Mouse (Mus musculus) heart, postnatal 36 days (tissue): ENCODE data around the gene Gpd1. TPM values are rescaled to one million over a fixed set of nuclear protein-coding genes. Genes with fewer than 3 reads are reported as not detected.
A peak's percentile ranks its signal among the peaks of the same experiment; 100 is the strongest.
"Not testable (repeated sequence)": the region's sequence is repeated elsewhere in the genome, so short reads cannot be mapped to it uniquely, and the experiment has no call there.

Experiments
- DNase-seq, 2 experiments: peaks; one replicate each; pipeline ENCODE4 v3.0.0; 2021 to 2022
- intact Hi-C: fragments of 180-260 bp; cut with DNase I; formaldehyde crosslinking; loops from one replicate; pipeline ENCODE4 v1.15.1; 2025
- total RNA-seq, 2 experiments: library from RNA; stranded (reverse); gene quantifications; 2 replicates each; pipeline ENCODE4 v1.2.3; 2021

Gene Gpd1
- total RNA-seq, 2 experiments from 2014 or later, result 61.0 to 62.5 TPM

DNA sequence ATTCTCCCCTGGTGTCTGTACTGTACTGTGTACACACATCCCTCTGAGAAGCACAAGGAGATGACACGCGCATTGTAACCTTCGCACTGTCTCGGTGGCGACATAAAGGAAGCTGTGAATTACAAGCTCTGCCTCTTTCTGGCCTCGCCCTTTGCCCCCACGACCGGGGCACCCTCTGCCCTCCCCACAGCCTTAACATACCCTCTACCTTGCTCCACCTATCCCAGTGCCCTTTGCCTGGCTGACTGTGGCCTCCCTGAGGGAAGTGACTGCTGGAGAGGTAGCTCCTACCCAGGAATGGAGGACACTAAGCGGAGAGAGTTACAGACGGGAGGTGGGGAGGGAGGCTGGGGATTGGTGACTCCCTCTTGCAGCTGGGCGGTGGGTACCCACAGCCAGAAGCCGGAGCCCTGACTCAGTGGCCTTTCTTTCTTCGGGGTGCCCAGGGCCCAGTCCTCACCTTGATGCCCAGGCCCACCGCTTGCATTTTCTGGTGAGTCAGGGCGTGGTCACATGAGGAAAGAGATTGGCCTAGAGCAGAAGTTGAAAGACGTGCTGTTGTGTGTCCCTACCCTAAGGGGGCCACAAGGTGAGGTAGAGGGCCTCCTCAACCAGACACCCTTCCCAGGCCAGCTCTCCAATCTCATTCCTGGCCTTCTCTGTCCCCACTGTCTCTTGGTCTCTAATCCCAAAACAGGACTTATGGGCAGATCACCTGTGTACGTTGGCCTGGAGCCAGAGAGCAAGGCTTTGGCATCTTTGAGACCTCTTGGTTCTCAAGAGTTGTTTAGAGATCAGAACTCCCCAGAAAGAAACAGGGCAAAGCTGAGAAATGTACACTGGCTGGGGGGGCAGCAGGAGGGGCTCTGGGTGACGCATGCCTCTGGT, 16.9 kb upstream of the Gpd1 start:
- DNase-seq, result no peak
- intact Hi-C loops, result no loop called here

- DNase-seq, intact Hi-C loops: not testable (repeated sequence)
These were observed 15.7 kb upstream of the Gpd1 start for GRCm38 (mm10) chr15:99701640-99701998.

GRCm38 (mm10) chr15:99701999-99702900, 15.1 kb upstream of the Gpd1 start, which contains the start of gene Smarcd1:
Gene Smarcd1 (plus strand): TSS chr15:99702129.
- intact Hi-C loops, result loop anchor here (2.0 kb wide), 1 partner anchor 23 kb away; the partner anchor contains the start of gene Cox14
- peak; percentile 97 to 98 for DNase-seq

- DNase-seq, result no peak
- intact Hi-C loops, result loop anchor here (2.0 kb wide), 1 partner anchor 22 kb away; the partner anchor contains the start of gene Cox14
These were observed 14.2 kb upstream of the Gpd1 start for GRCm38 (mm10) chr15:99703104-99703503.

- intact Hi-C loops, result loop anchor here (2.0 kb wide), 1 partner anchor 21 kb away; the partner anchor contains the start of gene Cox14
- no peak for DNase-seq
These were observed 13.7 kb upstream of the Gpd1 start for GRCm38 (mm10) chr15:99703676-99704040.

DNA sequence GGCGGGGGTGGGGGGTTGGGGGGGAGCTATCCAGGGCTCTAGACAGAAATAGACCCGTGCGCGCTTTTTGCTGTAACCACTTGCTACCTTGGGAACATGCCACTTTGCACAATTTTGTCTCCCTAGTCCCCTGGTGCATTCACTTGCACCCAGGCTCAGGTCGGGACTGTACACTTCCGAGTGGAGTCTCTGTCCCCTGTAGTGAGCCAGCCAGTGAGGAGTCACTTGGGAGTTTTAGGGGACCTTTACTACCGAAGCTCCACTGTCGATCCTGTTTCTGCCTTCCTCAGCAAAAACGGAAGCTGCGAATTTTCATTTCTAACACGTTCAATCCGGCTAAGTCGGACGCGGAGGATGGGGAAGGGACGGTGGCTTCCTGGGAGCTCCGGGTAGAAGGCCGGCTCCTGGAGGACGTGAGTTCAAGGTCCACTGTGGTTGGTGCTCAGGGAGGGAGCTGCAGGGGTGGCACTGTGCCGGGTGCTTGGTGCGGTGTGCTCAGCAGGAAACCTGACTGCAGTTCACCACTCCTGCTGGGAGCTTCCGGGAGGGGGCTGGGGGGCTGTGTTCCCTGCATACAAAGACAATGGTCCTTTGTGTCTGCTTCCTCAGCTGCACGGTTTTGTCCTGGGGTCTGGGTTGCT, 13.2 kb upstream of the Gpd1 start:
- intact Hi-C loops, result no loop called here
- no peak for DNase-seq

GRCm38 (mm10) chr15:99704881-99705280, 12.4 kb upstream of the Gpd1 start:
- DNase-seq, result peak in 1 of 2 experiments; percentile 47
- intact Hi-C loops, result no loop called here

- intact Hi-C loops, result no loop called here
- DNase-seq, result peak; percentile 70 to 72
These were observed 11.8 kb upstream of the Gpd1 start, which contains the start of gene Gm17349 for GRCm38 (mm10) chr15:99705440-99706048. Gene Gm17349 (minus strand): TSS chr15:99705490.

GRCm38 (mm10) chr15:99708176-99708575, 9.1 kb upstream of the Gpd1 start:
- intact Hi-C loops, result no loop called here
- DNase-seq, result no peak

DNA sequence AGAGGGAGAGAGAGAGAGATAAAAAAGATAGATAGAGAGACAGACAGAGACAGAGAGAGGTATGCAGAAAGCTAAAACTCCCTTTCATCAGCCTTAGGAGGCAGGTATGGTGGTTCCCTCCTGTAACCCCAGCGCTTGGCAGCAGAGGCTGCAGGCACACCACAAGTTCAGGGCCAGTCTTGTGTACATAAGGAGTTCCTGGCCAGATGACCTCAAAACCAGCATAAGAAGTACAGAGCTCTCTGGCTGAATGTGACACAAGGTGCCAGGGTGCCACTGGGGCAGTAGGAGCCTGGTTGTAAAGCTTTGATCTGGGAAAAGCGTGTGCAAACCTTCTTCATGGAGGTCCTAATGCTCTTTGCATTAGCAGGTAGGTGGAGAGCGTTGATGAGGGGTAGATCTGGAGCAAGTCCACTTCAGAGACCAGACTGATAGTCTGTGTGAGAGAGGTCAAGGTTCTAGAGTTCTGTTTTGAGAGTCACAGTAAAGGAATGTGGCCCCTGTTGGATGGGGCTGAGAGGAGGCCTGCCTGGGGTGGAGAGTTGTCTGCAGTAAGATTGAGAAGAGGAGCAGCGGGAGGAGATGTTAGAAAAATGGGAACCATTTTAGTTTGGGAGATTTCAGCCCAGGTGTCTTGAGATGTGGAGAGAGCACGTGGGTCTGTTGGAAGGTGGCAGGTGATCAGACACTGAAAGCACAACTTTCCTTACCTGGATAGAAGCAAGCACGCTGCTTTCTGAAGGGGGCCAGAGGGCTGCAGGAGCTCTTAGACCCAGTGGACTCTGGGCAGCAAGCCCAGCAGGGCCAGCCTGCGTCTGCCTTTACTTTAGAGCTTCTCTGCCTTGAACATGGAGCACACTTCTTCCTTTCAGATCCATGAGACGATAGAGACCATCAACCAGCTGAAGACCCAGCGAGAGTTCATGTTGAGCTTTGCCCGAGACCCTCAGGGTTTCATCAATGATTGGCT, 6.8 kb upstream of the Gpd1 start:
- no peak for DNase-seq
- intact Hi-C loops, result no loop called here

GRCm38 (mm10) chr15:99711491-99711890, 5.8 kb upstream of the Gpd1 start:
- intact Hi-C loops, result no loop called here
- no peak for DNase-seq

DNA sequence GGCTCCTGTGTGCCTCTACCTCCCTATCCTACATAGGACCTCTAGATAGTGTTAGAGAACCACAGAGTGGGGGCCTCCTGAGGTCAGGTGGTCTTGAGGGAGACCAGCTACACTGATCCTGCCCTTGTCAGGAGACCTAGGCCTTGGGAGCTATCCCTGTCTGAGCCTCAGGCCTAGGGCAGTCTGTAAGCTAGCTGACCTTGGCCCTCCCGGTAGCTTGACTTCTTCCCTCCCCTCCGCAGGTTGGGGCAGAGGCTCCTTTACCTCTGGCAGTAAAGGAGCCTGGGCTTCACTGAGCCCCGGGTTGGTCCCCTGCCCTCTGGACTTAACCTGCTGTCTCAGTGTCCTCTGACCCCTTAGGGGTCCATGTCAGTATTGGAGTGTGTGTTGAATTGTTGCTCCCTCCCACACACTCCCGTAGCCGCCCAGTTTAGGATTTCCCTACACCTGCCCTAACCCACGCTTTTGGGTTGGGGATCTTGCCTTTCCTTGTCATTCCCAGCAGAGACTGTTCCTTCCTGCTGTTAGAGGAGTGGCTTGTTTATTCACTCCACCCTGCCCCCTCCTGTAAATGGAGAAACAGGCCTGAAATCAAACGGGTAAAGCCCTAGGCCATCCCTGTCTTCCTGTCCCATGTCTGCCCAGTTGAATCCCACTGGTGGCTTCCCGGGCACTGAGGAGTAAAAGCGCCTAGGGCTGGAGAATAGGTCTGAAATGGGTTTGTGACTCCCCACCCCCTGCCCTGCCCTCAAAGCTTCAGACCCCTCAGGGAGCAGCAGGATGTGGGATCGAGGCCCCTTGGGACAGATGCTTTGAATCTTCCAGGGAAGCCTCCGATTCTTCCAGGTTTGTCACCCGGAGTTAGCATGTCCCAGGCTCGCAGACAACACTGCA, 4.4 kb upstream of the Gpd1 start:
- DNase-seq, result no peak
- intact Hi-C loops, result no loop called here

- no peak for DNase-seq
- intact Hi-C loops, result no loop called here
These were observed 3.7 kb upstream of the Gpd1 start for GRCm38 (mm10) chr15:99713569-99713968.

- no peak for DNase-seq
- intact Hi-C loops, result loop anchor here (2.0 kb wide), 1 partner anchor 189 kb away; no protein-coding TSS in a partner anchor
These were observed 3.1 kb upstream of the Gpd1 start for GRCm38 (mm10) chr15:99714206-99714605.

DNA sequence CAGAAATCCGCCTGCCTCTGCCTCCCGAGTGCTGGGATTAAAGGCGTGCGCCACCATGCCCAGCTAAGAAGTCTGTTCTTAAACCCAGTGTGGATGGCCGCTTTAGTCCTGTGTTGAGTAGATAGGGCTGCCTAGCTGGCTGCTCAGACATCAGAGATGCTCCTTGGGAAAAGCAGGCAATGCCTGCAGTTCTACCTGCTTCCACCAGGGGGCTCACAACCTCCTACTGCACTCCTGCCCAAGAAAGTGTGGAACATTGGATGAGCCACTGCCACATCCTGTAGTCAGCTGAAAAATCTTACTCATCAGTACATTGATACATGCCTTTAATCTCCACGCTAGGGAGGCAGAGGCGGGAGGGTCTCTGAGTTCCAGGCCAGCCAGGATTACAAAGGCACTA, 2.5 kb upstream of the Gpd1 start:
- peak; percentile 74 to 83 for DNase-seq
- intact Hi-C loops, result loop anchor here (1.0 to 5.0 kb wide), 3 partner anchors 63 to 512 kb away; partner anchors contain the start of gene Atf1

GRCm38 (mm10) chr15:99715361-99715865, 1.9 kb upstream of the Gpd1 start:
- no peak for DNase-seq
- intact Hi-C loops, result loop anchor here (1.0 to 5.0 kb wide), 3 partner anchors 63 to 512 kb away; partner anchors contain the start of gene Atf1

DNA sequence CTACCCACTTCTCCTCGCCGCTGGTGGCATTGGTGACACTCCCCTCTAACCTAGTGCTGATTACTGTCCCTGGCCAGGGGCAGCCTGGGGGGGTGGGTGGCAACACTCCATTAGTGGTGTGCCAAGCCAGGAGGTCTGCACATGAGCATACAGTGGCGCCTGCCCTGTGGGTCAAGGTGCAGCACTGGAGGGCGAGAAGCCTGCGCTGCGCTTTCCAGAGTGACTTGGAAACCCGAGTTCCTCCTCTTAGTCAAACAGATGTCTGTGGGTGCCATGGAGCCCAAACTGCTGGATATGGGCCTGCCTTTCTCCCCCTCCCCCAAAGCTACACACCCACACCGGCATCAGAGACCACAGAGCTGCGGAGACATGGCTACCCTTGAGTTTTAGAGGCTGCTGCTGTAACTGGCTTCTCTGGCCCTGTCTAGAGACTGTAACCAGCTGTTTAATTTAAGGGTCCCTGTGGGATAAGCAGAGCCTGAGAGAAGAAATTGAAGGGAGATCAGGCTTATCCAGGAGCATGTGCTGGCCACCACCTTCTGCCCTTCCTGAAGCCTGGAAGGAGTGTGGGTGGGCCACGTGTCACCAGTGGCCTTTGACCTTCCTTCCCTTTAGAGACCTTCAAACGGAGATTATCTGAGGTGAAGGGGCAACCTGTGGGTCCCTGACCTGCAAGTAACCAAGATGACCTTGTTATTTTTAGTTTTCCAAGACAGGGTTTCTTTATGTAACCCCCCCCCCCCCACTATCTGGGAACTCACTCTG, 1.2 kb upstream of the Gpd1 start:
- intact Hi-C loops, result loop anchor here (1.0 to 5.0 kb wide), 3 partner anchors 62 to 511 kb away; partner anchors contain the start of gene Atf1
- DNase-seq, result no peak
